Mouse (Mus musculus) cerebellum, postnatal 4 days (tissue): ENCODE data around the gene A430005L14Rik.

Experiments used
- DNase-seq, 2 experiments: peaks; one replicate each; pipeline ENCODE4 v3.0.0; 2022; ENCODE audit warnings: low spot score in 2 of 2, mixed read lengths in 1 of 2

A430005L14Rik gene

GRCm38 (mm10) chr4:153974431-153975291, 17.6 kb downstream of the A430005L14Rik start, which contains the start of the genes Dffb and Cep104:
Dffb (minus strand) TSS chr4:153975126.
Cep104 (plus strand) TSS chr4:153975194.
- peak; percentile 90 to 97 for DNase-seq

GRCm38 (mm10) chr4:153975292-153975662, 18.2 kb downstream of the A430005L14Rik start:
- DNase-seq: no peak

GRCm38 (mm10) chr4:153975768-153976167, 18.7 kb downstream of the A430005L14Rik start:
- DNase-seq: no peak

- DNase-seq: no peak
Measured at GRCm38 (mm10) chr4:153979243-153979642, 22.2 kb downstream of the A430005L14Rik start.

- DNase-seq: no peak
Measured at GRCm38 (mm10) chr4:153980470-153980869, 23.4 kb downstream of the A430005L14Rik start.

GRCm38 (mm10) chr4:153992715-153993114, 35.7 kb downstream of the A430005L14Rik start:
- no peak for DNase-seq

- DNase-seq: no peak
Measured at GRCm38 (mm10) chr4:153993505-153993904, 36.5 kb downstream of the A430005L14Rik start.

GRCm38 (mm10) chr4:154005488-154005887, 48.5 kb downstream of the A430005L14Rik start:
- DNase-seq: no peak

- no peak for DNase-seq
Measured at GRCm38 (mm10) chr4:154006264-154006663, 49.2 kb downstream of the A430005L14Rik start.

GRCm38 (mm10) chr4:154007759-154008158, 50.7 kb downstream of the A430005L14Rik start:
- DNase-seq: no peak

- no peak for DNase-seq
Measured at GRCm38 (mm10) chr4:154010907-154011645, 54.0 kb downstream of the A430005L14Rik start.
